Mouse (Mus musculus): ENCODE results near the gene Tmtc1. TPM values are rescaled to one million over a fixed set of nuclear protein-coding genes. Genes with fewer than 3 reads are reported as not detected.

Tmtc1 gene
- polyA plus RNA-seq, 1 experiment from 2014 or later: 1.0 TPM

- no peak overlapping the region for H3K9ac ChIP-seq (ENCODE audit: low read length)
- WGBS: 66% methylated on average over 2 of the region's 2 CpGs
- H3K27me3 ChIP-seq (ENCODE audit: control insufficient read depth, insufficient read depth, low read length): no peaks in the 10 kb centered on the region
- no peak overlapping the region for H3K4me3 ChIP-seq (ENCODE audit: low read depth, low read length)
- no peak overlapping the region for H3K4me2 ChIP-seq (ENCODE audit: low read depth, severe bottlenecking)
- H3K9me3 ChIP-seq (ENCODE audit: control insufficient read depth, low read length): no peaks in the 10 kb centered on the region
- H3K27ac ChIP-seq (replicated peaks; ENCODE audit: low read depth, low read length): no peak overlapping the region
- H3K4me1 ChIP-seq (ENCODE audit: control insufficient read depth, insufficient read depth, low read length): no peaks in the 10 kb centered on the region
- H3K36me3 ChIP-seq (ENCODE audit: control insufficient read depth, insufficient read depth, low read length): no peaks in the 10 kb centered on the region
- DNase-seq (ENCODE audit: low spot score): no peak
- ATAC-seq (ENCODE audit: insufficient number of reproducible peaks, low FRiP score, low TSS enrichment, low read depth): no peak
Measured at GRCm38 (mm10) chr6:148406792-148407490, 37.2 kb downstream of the Tmtc1 start.

DNA sequence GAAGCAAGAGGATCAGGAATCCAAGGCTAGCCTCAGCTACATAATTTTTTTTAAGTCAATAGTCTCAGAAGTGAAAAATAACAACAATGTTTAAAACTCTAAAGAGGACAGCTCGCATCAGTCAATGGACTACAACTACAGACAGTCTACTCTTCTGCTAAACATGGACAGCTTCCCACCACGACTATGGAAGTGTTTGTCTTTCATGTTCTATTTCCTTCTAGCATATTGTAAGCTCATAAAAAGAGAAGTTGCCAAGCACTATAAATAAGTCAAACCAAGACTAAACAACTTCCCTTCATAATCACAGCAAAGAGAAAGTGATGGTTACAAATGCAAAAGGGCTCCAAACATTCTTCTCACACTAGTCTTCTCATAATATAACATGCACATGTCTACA lies 38.6 kb downstream of the Tmtc1 start:
- H3K27me3 ChIP-seq (ENCODE audit: control insufficient read depth, insufficient read depth, low read length): no peaks in the 10 kb centered on the region

GRCm38 (mm10) chr6:148404500-148404899 lies 39.7 kb downstream of the Tmtc1 start:
- no peaks in the 10 kb centered on the region for H3K4me1 ChIP-seq (ENCODE audit: control insufficient read depth, insufficient read depth, low read length)
- H3K4me2 ChIP-seq (ENCODE audit: low read depth, severe bottlenecking): no peak overlapping the region
- 55% methylated on average over 1 of the region's 1 CpGs for WGBS
- H3K4me3 ChIP-seq (ENCODE audit: low read depth, low read length): no peak overlapping the region
- no peaks in the 10 kb centered on the region for H3K36me3 ChIP-seq (ENCODE audit: control insufficient read depth, insufficient read depth, low read length)
- no peaks in the 10 kb centered on the region for H3K9me3 ChIP-seq (ENCODE audit: control insufficient read depth, low read length)
- no peak overlapping the region for H3K9ac ChIP-seq (ENCODE audit: low read length)
- no peaks in the 10 kb centered on the region for H3K27me3 ChIP-seq (ENCODE audit: control insufficient read depth, insufficient read depth, low read length)
- ATAC-seq (ENCODE audit: insufficient number of reproducible peaks, low FRiP score, low TSS enrichment, low read depth) (no peak), DNase-seq (ENCODE audit: low spot score) (no peak)
- no peak overlapping the region for H3K27ac ChIP-seq (replicated peaks; ENCODE audit: low read depth, low read length)

More for the DNA sequence above, 38.6 kb downstream of the Tmtc1 start:
- H3K9me3 ChIP-seq (ENCODE audit: control insufficient read depth, low read length): no peaks in the 10 kb centered on the region
- WGBS: 79% methylated on average over 2 of the region's 2 CpGs
- DNase-seq (ENCODE audit: low spot score): no peak
- no peak for ATAC-seq (ENCODE audit: insufficient number of reproducible peaks, low FRiP score, low TSS enrichment, low read depth)
- no peak overlapping the region for H3K4me3 ChIP-seq (ENCODE audit: low read depth, low read length)
- no peak overlapping the region for H3K9ac ChIP-seq (ENCODE audit: low read length)
- no peaks in the 10 kb centered on the region for H3K4me1 ChIP-seq (ENCODE audit: control insufficient read depth, insufficient read depth, low read length)
- H3K27ac ChIP-seq (replicated peaks; ENCODE audit: low read depth, low read length): no peak overlapping the region
- H3K4me2 ChIP-seq (ENCODE audit: low read depth, severe bottlenecking): no peak overlapping the region
- H3K36me3 ChIP-seq (ENCODE audit: control insufficient read depth, insufficient read depth, low read length): no peaks in the 10 kb centered on the region

DNA sequence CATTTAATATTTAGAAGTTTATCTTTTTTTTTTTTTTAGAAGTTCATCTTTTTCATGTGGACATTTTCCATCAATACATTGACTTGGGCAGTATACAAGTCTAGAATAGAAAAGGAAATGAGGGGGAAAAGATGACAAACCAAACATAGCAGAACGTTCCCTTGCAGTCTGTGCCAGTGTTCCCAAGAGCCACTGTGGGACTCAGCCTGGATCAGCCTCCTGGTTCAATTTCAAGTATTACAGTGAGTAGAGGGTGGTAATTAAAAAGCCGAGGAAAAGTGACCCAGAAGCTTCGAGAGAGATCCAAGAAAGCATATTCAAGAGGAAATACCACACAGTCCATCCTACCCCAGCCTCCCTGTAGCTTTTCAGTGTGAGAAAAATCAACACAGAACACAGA lies 40.4 kb downstream of the Tmtc1 start:
- ATAC-seq (ENCODE audit: insufficient number of reproducible peaks, low FRiP score, low TSS enrichment, low read depth) (no peak), DNase-seq (ENCODE audit: low spot score) (no peak)
- Histone ChIP-seq H3K9ac (ENCODE audit: low read length) (no peak overlapping the region), H3K27ac (replicated peaks; ENCODE audit: low read depth, low read length) (no peak overlapping the region), H3K27me3 (ENCODE audit: control insufficient read depth, insufficient read depth, low read length) (no peaks in the 10 kb centered on the region), H3K4me1 (ENCODE audit: control insufficient read depth, insufficient read depth, low read length) (no peaks in the 10 kb centered on the region), H3K9me3 (ENCODE audit: control insufficient read depth, low read length) (no peaks in the 10 kb centered on the region), H3K4me2 (ENCODE audit: low read depth, severe bottlenecking) (no peak overlapping the region), H3K4me3 (ENCODE audit: low read depth, low read length) (no peak overlapping the region), H3K36me3 (ENCODE audit: control insufficient read depth, insufficient read depth, low read length) (no peaks in the 10 kb centered on the region)
- WGBS: 77% methylated on average over 3 of the region's 3 CpGs

DNA sequence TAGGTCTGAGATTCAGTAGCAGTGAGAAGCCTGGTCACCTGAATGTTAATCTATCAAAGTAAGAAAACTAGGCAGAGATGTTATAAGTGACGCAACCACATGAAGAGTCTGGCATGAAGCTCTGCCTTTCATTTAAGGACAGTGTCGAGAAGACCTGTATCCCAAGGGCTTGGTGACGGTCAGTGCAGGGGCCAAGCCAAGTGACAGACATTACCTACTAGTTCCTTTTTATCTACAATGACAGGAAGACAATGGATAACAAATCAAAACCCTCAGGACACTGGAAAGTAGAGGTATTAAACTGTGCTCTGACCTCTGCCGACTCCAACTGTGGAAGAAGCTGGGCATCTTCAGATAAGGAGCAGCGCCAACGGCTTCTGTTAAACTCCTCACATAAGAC lies 43.2 kb downstream of the Tmtc1 start:
- DNase-seq (ENCODE audit: low spot score) (no peak), ATAC-seq (ENCODE audit: insufficient number of reproducible peaks, low FRiP score, low TSS enrichment, low read depth) (no peak)
- Histone ChIP-seq H3K4me2 (ENCODE audit: low read depth, severe bottlenecking) (no peak overlapping the region), H3K36me3 (ENCODE audit: control insufficient read depth, insufficient read depth, low read length) (no peaks in the 10 kb centered on the region), H3K27me3 (ENCODE audit: control insufficient read depth, insufficient read depth, low read length) (no peaks in the 10 kb centered on the region), H3K4me3 (ENCODE audit: low read depth, low read length) (no peak overlapping the region), H3K9me3 (ENCODE audit: control insufficient read depth, low read length) (no peaks in the 10 kb centered on the region), H3K4me1 (ENCODE audit: control insufficient read depth, insufficient read depth, low read length) (no peaks in the 10 kb centered on the region), H3K9ac (ENCODE audit: low read length) (no peak overlapping the region), H3K27ac (replicated peaks; ENCODE audit: low read depth, low read length) (no peak overlapping the region)
- WGBS: 93% methylated on average over 6 of the region's 6 CpGs

DNA sequence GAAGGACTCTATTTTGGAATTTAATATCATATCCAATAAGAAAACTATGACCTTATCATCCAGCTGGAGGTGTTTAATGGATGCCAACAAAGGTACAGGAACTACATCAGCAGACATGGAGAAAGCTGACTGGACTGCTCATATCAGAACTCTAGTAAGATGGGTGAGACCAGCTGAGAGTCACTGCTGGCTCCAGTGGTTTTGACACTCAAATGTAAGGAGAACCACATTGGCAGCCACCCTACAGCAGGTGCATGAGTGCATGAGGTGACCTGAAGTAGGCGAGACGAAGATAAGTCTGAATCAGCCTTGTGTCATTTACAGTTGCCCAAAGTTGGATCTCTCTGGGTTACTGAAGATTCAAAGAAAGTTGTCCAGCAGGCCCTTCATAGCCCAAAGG lies 44.6 kb downstream of the Tmtc1 start:
- DNase-seq (ENCODE audit: low spot score): no peak
- no peak overlapping the region for H3K4me2 ChIP-seq (ENCODE audit: low read depth, severe bottlenecking)
- no peak for ATAC-seq (ENCODE audit: insufficient number of reproducible peaks, low FRiP score, low TSS enrichment, low read depth)
- H3K9me3 ChIP-seq (ENCODE audit: control insufficient read depth, low read length): no peaks in the 10 kb centered on the region
- no peak overlapping the region for H3K9ac ChIP-seq (ENCODE audit: low read length)
- no peak overlapping the region for H3K27ac ChIP-seq (replicated peaks; ENCODE audit: low read depth, low read length)
- H3K4me3 ChIP-seq (ENCODE audit: low read depth, low read length): no peak overlapping the region
- no peaks in the 10 kb centered on the region for H3K4me1 ChIP-seq (ENCODE audit: control insufficient read depth, insufficient read depth, low read length)
- no peaks in the 10 kb centered on the region for H3K36me3 ChIP-seq (ENCODE audit: control insufficient read depth, insufficient read depth, low read length)
- WGBS: 90% methylated on average over 2 of the region's 2 CpGs
- no peaks in the 10 kb centered on the region for H3K27me3 ChIP-seq (ENCODE audit: control insufficient read depth, insufficient read depth, low read length)

GRCm38 (mm10) chr6:148398888-148399287 lies 45.3 kb downstream of the Tmtc1 start:
- Histone ChIP-seq H3K4me2 (ENCODE audit: low read depth, severe bottlenecking) (no peak overlapping the region), H3K9me3 (ENCODE audit: control insufficient read depth, low read length) (no peaks in the 10 kb centered on the region), H3K9ac (ENCODE audit: low read length) (no peak overlapping the region), H3K36me3 (ENCODE audit: control insufficient read depth, insufficient read depth, low read length) (no peaks in the 10 kb centered on the region), H3K27ac (replicated peaks; ENCODE audit: low read depth, low read length) (no peak overlapping the region), H3K4me3 (ENCODE audit: low read depth, low read length) (no peak overlapping the region), H3K27me3 (ENCODE audit: control insufficient read depth, insufficient read depth, low read length) (no peaks in the 10 kb centered on the region), H3K4me1 (ENCODE audit: control insufficient read depth, insufficient read depth, low read length) (no peaks in the 10 kb centered on the region)
- 87% methylated on average over 2 of the region's 2 CpGs for WGBS
- no peak for ATAC-seq (ENCODE audit: insufficient number of reproducible peaks, low FRiP score, low TSS enrichment, low read depth)
- DNase-seq (ENCODE audit: low spot score): no peak

- Histone ChIP-seq H3K27me3 (ENCODE audit: control insufficient read depth, insufficient read depth, low read length) (no peaks in the 10 kb centered on the region), H3K4me1 (ENCODE audit: control insufficient read depth, insufficient read depth, low read length) (no peaks in the 10 kb centered on the region), H3K9ac (ENCODE audit: low read length) (no peak overlapping the region), H3K4me3 (ENCODE audit: low read depth, low read length) (no peak overlapping the region), H3K27ac (replicated peaks; ENCODE audit: low read depth, low read length) (no peak overlapping the region), H3K4me2 (ENCODE audit: low read depth, severe bottlenecking) (no peak overlapping the region), H3K36me3 (ENCODE audit: control insufficient read depth, insufficient read depth, low read length) (no peaks in the 10 kb centered on the region), H3K9me3 (ENCODE audit: control insufficient read depth, low read length) (no peaks in the 10 kb centered on the region)
- 92% methylated on average over 5 of the region's 5 CpGs for WGBS
- ATAC-seq (ENCODE audit: insufficient number of reproducible peaks, low FRiP score, low TSS enrichment, low read depth) (no peak), DNase-seq (ENCODE audit: low spot score) (no peak)
Measured at GRCm38 (mm10) chr6:148397270-148397669, 46.9 kb downstream of the Tmtc1 start.

- no peaks in the 10 kb centered on the region for H3K27me3 ChIP-seq (ENCODE audit: control insufficient read depth, insufficient read depth, low read length)
- no peaks in the 10 kb centered on the region for H3K36me3 ChIP-seq (ENCODE audit: control insufficient read depth, insufficient read depth, low read length)
- no peaks in the 10 kb centered on the region for H3K4me1 ChIP-seq (ENCODE audit: control insufficient read depth, insufficient read depth, low read length)
- 89% methylated on average over 3 of the region's 3 CpGs for WGBS
- no peak overlapping the region for H3K4me2 ChIP-seq (ENCODE audit: low read depth, severe bottlenecking)
- DNase-seq (ENCODE audit: low spot score): no peak
- no peaks in the 10 kb centered on the region for H3K9me3 ChIP-seq (ENCODE audit: control insufficient read depth, low read length)
- no peak for ATAC-seq (ENCODE audit: insufficient number of reproducible peaks, low FRiP score, low TSS enrichment, low read depth)
- no peak overlapping the region for H3K9ac ChIP-seq (ENCODE audit: low read length)
- H3K4me3 ChIP-seq (ENCODE audit: low read depth, low read length): no peak overlapping the region
- H3K27ac ChIP-seq (replicated peaks; ENCODE audit: low read depth, low read length): no peak overlapping the region
Measured at GRCm38 (mm10) chr6:148395272-148395671, 48.9 kb downstream of the Tmtc1 start.
